In genomic region chr5:74168085-74168484, GRCm38 (mm10) we compare ENCODE assay signal across 22 mouse cellular contexts. TPM values are rescaled to one million over a fixed set of nuclear protein-coding genes. Genes with fewer than 3 reads are reported as not detected.
A peak's percentile ranks its signal among the peaks of the same experiment; 100 is the strongest.
DNase-seq lines count a peak whose midpoint lies in the region; ATAC-seq and TF ChIP-seq lines count a peak whose summit lies in the region.
"Had no signal": no experiment of that assay in that cellular context is flagged by ENCODE, and none has a peak within 500 bp of the region (broad histone marks: within the 10 kb centered on the region; RNA-seq: fewer than 3 reads in every experiment).

No protein-coding gene starts in this region.

- H3K4me1 ChIP-seq in kidney, embryonic 16.5 days (ENCODE audit: insufficient read depth, low read length), result peaks cover 20% of the 10 kb centered on the region
- 0 out of 2 replicates have a peak, but pooled peaks cover 2% of the 10 kb centered on the region for H3K4me1 ChIP-seq in kidney, adult 2 months (ENCODE audit: control insufficient read depth, insufficient read depth, low read length)
- peaks cover 40% of the 10 kb centered on the region for H3K4me1 ChIP-seq in embryonic facial prominence, embryonic 15.5 days
- peaks cover 32% of the 10 kb centered on the region for H3K4me1 ChIP-seq in stomach, embryonic 16.5 days (ENCODE audit: control insufficient read depth, insufficient read depth, low read length)
- peaks cover 2% of the 10 kb centered on the region; the same call in 1 of the 2 replicates for H3K4me1 ChIP-seq in hindbrain, embryonic 12.5 days

- H3K4me2 ChIP-seq in kidney, embryonic 16.5 days (replicated peaks; ENCODE audit: low read depth, low read length), result no peak overlapping the region
- no peak overlapping the region for H3K4me2 ChIP-seq in embryonic facial prominence, embryonic 15.5 days (replicated peaks)
- H3K4me2 ChIP-seq in stomach, embryonic 16.5 days (ENCODE audit: low read depth, low read length), result no peak overlapping the region
- no peak overlapping the region for H3K4me2 ChIP-seq in hindbrain, embryonic 12.5 days (replicated peaks)
- H3K4me2 ChIP-seq: limb, embryonic 12.5 days; liver, embryonic 13.5 days; midbrain, embryonic 11.5 days had no signal

- whole genome bisulfite sequencing in kidney, embryonic 16.5 days, result 80% methylated on average over 3 of the region's 3 CpGs
- 89% methylated on average over 3 of the region's 3 CpGs for WGBS in kidney, adult 2 months
- 45% methylated on average over 3 of the region's 3 CpGs for WGBS in embryonic facial prominence, embryonic 15.5 days
- 51% methylated on average over 3 of the region's 3 CpGs for WGBS in stomach, embryonic 16.5 days
- WGBS in hindbrain, embryonic 12.5 days, result 87% methylated on average over 3 of the region's 3 CpGs

- peak; percentile 19; the same call in 1 of the 2 replicates for ATAC-seq in kidney, embryonic 16.5 days (ENCODE audit: low FRiP score, low TSS enrichment)
- peak; percentile 77 for ATAC-seq in embryonic facial prominence, embryonic 15.5 days (ENCODE audit: insufficient number of reproducible peaks, low FRiP score, low TSS enrichment, low read depth)
- peak; percentile 64; the same call in 1 of the 2 replicates for ATAC-seq in stomach, embryonic 16.5 days (ENCODE audit: insufficient read depth, low FRiP score)
- ATAC-seq in megakaryocyte-erythroid progenitor cell, adult 5-6 weeks (replicated peaks; ENCODE audit: low FRiP score, low TSS enrichment, poor library complexity, severe bottlenecking), result no peak
- no peak for ATAC-seq in hindbrain, embryonic 12.5 days (ENCODE audit: low FRiP score)
- ATAC-seq: forebrain, embryonic 14.5 days; inflammation-experienced regulatory T-cells, adult 6 months had no signal

- DNase-seq in kidney, adult 2 months, result no peak
- DNase-seq in 416B (ENCODE audit: low read depth), result peak; percentile 24
- DNase-seq: adrenal gland, adult 8-10 months; cerebellum, adult 8-10 months; gastrocnemius, postnatal 25 days; heart, adult 2 months; kidney, postnatal 14 days; layer of hippocampus, adult 9-11 months; liver, embryonic 13.5 days; lung, postnatal 36 days; retina, postnatal 1 day; right cerebral cortex, postnatal 4 days; thymus, postnatal 25 days had no signal

- H3K27ac ChIP-seq in kidney, embryonic 16.5 days (ENCODE audit: low read length), result no peak overlapping the region
- H3K27ac ChIP-seq in kidney, adult 2 months (ENCODE audit: insufficient read depth, low read depth, low read length), result no peak overlapping the region
- H3K27ac ChIP-seq in embryonic facial prominence, embryonic 15.5 days (replicated peaks), result no peak overlapping the region
- no peak overlapping the region; the same call in 1 of the 2 replicates for H3K27ac ChIP-seq in stomach, embryonic 16.5 days (ENCODE audit: low read length)
- no peak overlapping the region for H3K27ac ChIP-seq in hindbrain, embryonic 12.5 days
- H3K27ac ChIP-seq: heart, adult 2 months; liver, embryonic 13.5 days had no signal

- no peaks in the 10 kb centered on the region for H3K27me3 ChIP-seq in kidney, embryonic 16.5 days (ENCODE audit: insufficient read depth, low read length)
- H3K27me3 ChIP-seq in kidney, adult 2 months (replicated peaks; ENCODE audit: control insufficient read depth, insufficient read depth, low read length), result no peaks in the 10 kb centered on the region
- H3K27me3 ChIP-seq in embryonic facial prominence, embryonic 15.5 days, result no peaks in the 10 kb centered on the region
- H3K27me3 ChIP-seq in stomach, embryonic 16.5 days (ENCODE audit: control insufficient read depth, insufficient read depth, low read length), result no peaks in the 10 kb centered on the region
- no peaks in the 10 kb centered on the region for H3K27me3 ChIP-seq in hindbrain, embryonic 12.5 days
- H3K27me3 ChIP-seq: limb, embryonic 12.5 days had no signal

- no peaks in the 10 kb centered on the region for H3K9me3 ChIP-seq in kidney, embryonic 16.5 days (ENCODE audit: low read length)
- H3K9me3 ChIP-seq in embryonic facial prominence, embryonic 15.5 days (replicated peaks), result no peaks in the 10 kb centered on the region
- no peaks in the 10 kb centered on the region for H3K9me3 ChIP-seq in stomach, embryonic 16.5 days (replicated peaks; ENCODE audit: control insufficient read depth, low read length)
- H3K9me3 ChIP-seq in hindbrain, embryonic 12.5 days (replicated peaks), result no peaks in the 10 kb centered on the region
- H3K9me3 ChIP-seq: limb, embryonic 12.5 days; liver, embryonic 13.5 days had no signal

- TF ChIP-seq CTCF in kidney, adult 2 months (conservative IDR thresholded peaks at IDR 0.05; ENCODE audit: insufficient read depth, insufficient read length, low read depth, low read length), result no peak

- TF ChIP-seq POLR2A in kidney, adult 2 months (IDR thresholded peaks at IDR 0.05; ENCODE audit: low read depth, low read length), result no peak

- H3K4me3 ChIP-seq in kidney, embryonic 16.5 days (ENCODE audit: low read length), result no peak overlapping the region
- no peak overlapping the region for H3K4me3 ChIP-seq in kidney, adult 2 months (ENCODE audit: insufficient read depth, low read depth, low read length)
- H3K4me3 ChIP-seq in embryonic facial prominence, embryonic 15.5 days (replicated peaks), result no peak overlapping the region
- H3K4me3 ChIP-seq in stomach, embryonic 16.5 days (replicated peaks; ENCODE audit: low read length), result no peak overlapping the region
- no peak overlapping the region for H3K4me3 ChIP-seq in hindbrain, embryonic 12.5 days
- H3K4me3 ChIP-seq: heart, adult 2 months; limb, embryonic 12.5 days; liver, embryonic 13.5 days had no signal

- no peak overlapping the region for H3K9ac ChIP-seq in kidney, embryonic 16.5 days (replicated peaks; ENCODE audit: low read length)
- H3K9ac ChIP-seq in embryonic facial prominence, embryonic 15.5 days, result no peak overlapping the region
- no peak overlapping the region for H3K9ac ChIP-seq in stomach, embryonic 16.5 days (ENCODE audit: low read length)
- H3K9ac ChIP-seq in hindbrain, embryonic 12.5 days, result no peak overlapping the region
- H3K9ac ChIP-seq: limb, embryonic 12.5 days; liver, embryonic 13.5 days had no signal

- no peaks in the 10 kb centered on the region for H3K36me3 ChIP-seq in kidney, embryonic 16.5 days (ENCODE audit: insufficient read depth, low read length)
- H3K36me3 ChIP-seq in kidney, adult 2 months (ENCODE audit: control insufficient read depth, insufficient read depth, low read length), result no peaks in the 10 kb centered on the region
- H3K36me3 ChIP-seq in embryonic facial prominence, embryonic 15.5 days, result no peaks in the 10 kb centered on the region
- no peaks in the 10 kb centered on the region for H3K36me3 ChIP-seq in stomach, embryonic 16.5 days (ENCODE audit: control insufficient read depth, insufficient read depth, low read length)
- H3K36me3 ChIP-seq in hindbrain, embryonic 12.5 days, result no peaks in the 10 kb centered on the region
- H3K36me3 ChIP-seq: limb, embryonic 12.5 days; liver, embryonic 13.5 days had no signal

RNA-seq across cellular contexts. Expression of gene Rasl11b, which starts 27.0 kb away (rescaled TPM):
- polyA plus RNA-seq in kidney, embryonic 16.5 days (2015; fragmentation: Nextera tagmentation; extraction: Ambion mirVana), result 75.1 and 78.0 TPM in 2 replicates
- 43.1 and 44.9 TPM in 2 replicates for polyA plus RNA-seq in kidney, adult 2 months (2012; rRNA removed)
- 123 and 138 TPM in 2 replicates for polyA plus RNA-seq in embryonic facial prominence, embryonic 15.5 days (2015; fragmentation: Nextera tagmentation; extraction: Ambion mirVana)
- 52.8 and 56.1 TPM in 2 replicates for polyA plus RNA-seq in stomach, embryonic 16.5 days (2015; fragmentation: Nextera tagmentation; extraction: Ambion mirVana)
- not detected in 2 replicates for total RNA-seq in megakaryocyte-erythroid progenitor cell, adult 5-6 weeks (2014; fragmentation: Nextera tagmentation)
- 0.14 TPM in 1 of 2 replicates, not detected in the other for total RNA-seq in megakaryocyte-erythroid progenitor cell, adult 5-6 weeks (2017)
- polyA plus RNA-seq in hindbrain, embryonic 12.5 days (2016; fragmentation: Nextera tagmentation; extraction: Ambion mirVana), result 44.5 and 54.3 TPM in 2 replicates

Comparison
In these comparisons a context has a peak if more than half of its experiments do, and no peak if none do; other contexts are left out.
1. ATAC-seq: peak in kidney, embryonic 16.5 days (single experiment), embryonic facial prominence, embryonic 15.5 days (single experiment) and stomach, embryonic 16.5 days (single experiment); none in megakaryocyte-erythroid progenitor cell, adult 5-6 weeks (single experiment) and hindbrain, embryonic 12.5 days (single experiment).